Mouse (Mus musculus) liver, adult 2 months (tissue): ENCODE results near the gene Atat1.

Experiments used
- CTCF ChIP-seq: fragments of 200-500 bp; IDR thresholded peaks from 2 replicates; pipeline ENCODE4 v1.5.1; 2011; ENCODE audit warnings: low read depth, low read length, control low read depth
- POLR2A ChIP-seq: fragments of 200-500 bp; IDR thresholded peaks from 2 replicates; pipeline ENCODE4 v1.6.1; 2011; ENCODE audit warnings: low read length, control low read depth; ENCODE audit not compliant: insufficient read depth; ENCODE audit errors: extremely low read depth

DNA sequence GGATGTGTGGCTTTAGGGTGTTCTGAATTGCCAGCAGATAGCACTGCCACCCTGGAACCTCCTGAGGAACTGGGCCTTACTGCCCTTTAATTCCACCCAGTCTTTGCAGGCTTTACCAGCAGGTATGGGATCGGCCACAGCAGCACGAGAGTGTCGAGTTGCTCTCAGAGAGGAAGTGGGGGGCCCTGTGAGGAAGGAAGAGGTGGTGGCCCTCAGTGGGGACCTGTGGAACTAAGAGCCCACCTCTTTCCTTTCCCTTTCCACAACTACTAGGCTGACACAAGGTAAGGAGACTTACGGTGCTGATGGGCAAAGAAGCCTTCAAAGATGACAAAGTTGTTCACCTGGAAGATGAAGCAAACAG, 5.9 kb downstream of the Atat1 start:
- no peak for TF ChIP-seq CTCF
- no peak for TF ChIP-seq POLR2A
